Mouse (Mus musculus) forebrain, postnatal 0 days (tissue): ENCODE data around the gene Vil1. TPM values are rescaled to one million over a fixed set of nuclear protein-coding genes. Genes with fewer than 3 reads are reported as not detected.
A peak's percentile ranks its signal among the peaks of the same experiment; 100 is the strongest.

Experiments used
- ATAC-seq: fragments of 200-750 bp; cut with Nextera tagmentation; 2 replicates; pipeline ENCODE4 v1.8.0; 2017; ENCODE audit warnings: mild to moderate bottlenecking, moderate library complexity
- DNase-seq: peaks from one replicate; pipeline ENCODE4 v3.0.0-alpha.2; 2015
- H3K27ac ChIP-seq: fragments of 300-500 bp; sonication (generic); 2 replicates; pipeline ENCODE4 v1.5.1; 2014; ENCODE audit warnings: low read depth, mild to moderate bottlenecking, antibody characterized with exemption, low read length, moderate library complexity, mixed read lengths
- H3K27me3 ChIP-seq: fragments of 300-500 bp; sonication (generic); 2 replicates; pipeline ENCODE4 v1.6.1; 2014; ENCODE audit warnings: mild to moderate bottlenecking, low read length, mixed read lengths; ENCODE audit not compliant: insufficient read depth
- H3K36me3 ChIP-seq: fragments of 300-500 bp; sonication (generic); 2 replicates; pipeline ENCODE4 v1.6.1; 2014; ENCODE audit warnings: mild to moderate bottlenecking, moderate library complexity; ENCODE audit not compliant: insufficient read depth
- H3K4me1 ChIP-seq: fragments of 300-500 bp; sonication (generic); 2 replicates; pipeline ENCODE4 v1.6.1; 2014; ENCODE audit warnings: antibody characterized with exemption; ENCODE audit not compliant: insufficient read depth
- H3K4me2 ChIP-seq: fragments of 300-500 bp; sonication (generic); 2 replicates; pipeline ENCODE4 v1.6.1; 2014; ENCODE audit warnings: low read depth, mild to moderate bottlenecking, moderate library complexity
- H3K4me3 ChIP-seq: fragments of 300-500 bp; sonication (generic); 2 replicates; pipeline ENCODE4 v1.5.1; 2014; ENCODE audit warnings: low read depth, low read length, mixed read lengths
- H3K9ac ChIP-seq: fragments of 300-500 bp; sonication (generic); 2 replicates; pipeline ENCODE4 v1.6.1; 2014; ENCODE audit warnings: mild to moderate bottlenecking
- H3K9me3 ChIP-seq: fragments of 300-500 bp; sonication (generic); 2 replicates; pipeline ENCODE4 v1.6.1; 2016; ENCODE audit warnings: low read length
- CTCF ChIP-seq: sonication (generic); IDR thresholded peaks from 2 replicates; pipeline ENCODE4 v1.5.1; 2016; ENCODE audit warnings: antibody characterized with exemption, control low read depth, low read depth
- WGBS: fragments of 180-500 bp; shearing (Covaris S2); extraction: QIAGEN DNeasy Blood & Tissue Kit; methylation state at CpG from one replicate; pipeline ENCODE4 v1.1.7; 2014; 5-methylcytosine and 5-hydroxymethylcytosine counted together
- polyA plus RNA-seq: library from polyadenylated mRNA; unstranded; fragments of >200 nt; fragmentation: Nextera tagmentation; extraction: Ambion mirVana; gene quantifications from 2 replicates; pipeline ENCODE4 v1.2.1, GENCODE M21; 2015
- total RNA-seq: library from RNA; depleted of rRNA; stranded (reverse); fragments of >200 nt; gene quantifications from 2 replicates; pipeline ENCODE4 v1.2.3, GENCODE M21; 2014

Vil1 gene
- total and polyA plus RNA-seq, 2 experiments from 2014 or later, result 0.27 to 0.71 TPM

DNA sequence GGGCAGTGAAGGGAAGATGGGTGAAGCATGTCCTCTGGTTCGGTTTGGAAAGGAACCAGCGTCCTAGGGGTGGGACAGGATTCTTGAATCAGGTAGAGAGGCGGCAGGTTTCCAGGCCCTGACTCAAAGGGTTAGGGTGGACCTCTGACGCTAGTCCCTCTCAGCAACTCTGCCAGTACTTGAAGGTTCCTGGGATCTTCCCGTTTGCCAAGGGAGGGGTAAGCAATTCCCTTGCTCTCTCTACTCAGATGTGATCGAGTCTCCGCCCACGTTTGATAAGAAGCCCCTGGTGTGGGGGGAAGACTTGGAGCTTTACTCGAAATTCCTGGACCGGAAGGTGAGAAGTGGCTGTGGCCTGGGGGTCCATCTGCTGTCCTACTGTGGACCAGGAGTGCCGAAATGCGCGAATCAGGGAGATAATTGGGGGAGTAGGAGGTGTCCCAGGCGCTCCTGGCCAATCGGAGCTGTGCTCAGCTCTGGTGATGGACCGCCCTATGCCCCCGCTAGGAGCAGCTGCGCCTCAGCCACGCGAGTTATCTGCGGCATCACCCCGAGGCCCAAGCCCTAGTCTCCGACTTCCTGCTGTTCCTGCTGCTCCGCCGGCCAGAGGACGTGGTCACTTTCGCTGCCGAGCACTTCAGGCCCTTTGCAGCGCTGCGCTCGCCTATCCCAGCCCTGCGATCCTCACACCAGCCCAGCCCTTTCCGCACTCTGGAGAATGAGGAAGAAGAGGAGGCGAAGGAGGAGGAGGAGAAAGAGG lies 41.1 kb upstream of the Vil1 start:
- no peaks in the 10 kb centered on the region for H3K9me3 ChIP-seq
- ATAC-seq, result peak; percentile 90
- H3K4me3 ChIP-seq, result peak overlapping the region; percentile 20
- peak; percentile 33 for DNase-seq
- H3K4me2 ChIP-seq, result peak overlapping the region; percentile 47
- H3K9ac ChIP-seq, result no peak overlapping the region
- no peak; the same call in 1 of the 2 replicates for TF ChIP-seq CTCF
- 29% methylated on average over 34 of the region's 34 CpGs for WGBS
- H3K4me1 ChIP-seq, result no peaks in the 10 kb centered on the region
- no peaks in the 10 kb centered on the region for H3K27me3 ChIP-seq
- no peak overlapping the region for H3K27ac ChIP-seq
- no peaks in the 10 kb centered on the region for H3K36me3 ChIP-seq

DNA sequence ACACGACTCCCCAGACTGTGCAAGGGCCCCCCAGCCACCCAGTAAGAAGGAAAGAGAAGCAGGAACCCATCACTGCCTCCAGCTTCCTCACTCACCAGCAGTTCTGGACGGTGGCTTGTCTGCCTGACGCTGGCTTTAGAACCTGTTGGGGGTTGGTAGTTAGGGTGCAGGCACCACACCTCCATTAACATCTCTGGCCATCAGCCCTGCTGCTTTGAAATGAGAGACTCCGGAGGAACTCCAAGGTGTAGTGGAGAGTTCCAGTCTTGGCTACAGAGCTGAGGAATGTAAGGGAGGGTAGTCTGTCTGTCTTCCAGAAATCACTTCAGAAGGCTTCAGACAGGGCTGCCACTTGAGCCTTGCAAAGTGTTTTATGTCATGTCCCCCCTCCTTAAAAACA lies 39.1 kb upstream of the Vil1 start:
- no peak for TF ChIP-seq CTCF
- Histone ChIP-seq H3K27me3 (no peaks in the 10 kb centered on the region), H3K27ac (no peak overlapping the region), H3K4me3 (no peak overlapping the region), H3K9ac (no peak overlapping the region), H3K36me3 (no peaks in the 10 kb centered on the region), H3K4me2 (no peak overlapping the region), H3K9me3 (no peaks in the 10 kb centered on the region), H3K4me1 (no peaks in the 10 kb centered on the region)
- no peak for DNase-seq
- no peak for ATAC-seq
- 54% methylated on average over 4 of the region's 4 CpGs for WGBS

DNA sequence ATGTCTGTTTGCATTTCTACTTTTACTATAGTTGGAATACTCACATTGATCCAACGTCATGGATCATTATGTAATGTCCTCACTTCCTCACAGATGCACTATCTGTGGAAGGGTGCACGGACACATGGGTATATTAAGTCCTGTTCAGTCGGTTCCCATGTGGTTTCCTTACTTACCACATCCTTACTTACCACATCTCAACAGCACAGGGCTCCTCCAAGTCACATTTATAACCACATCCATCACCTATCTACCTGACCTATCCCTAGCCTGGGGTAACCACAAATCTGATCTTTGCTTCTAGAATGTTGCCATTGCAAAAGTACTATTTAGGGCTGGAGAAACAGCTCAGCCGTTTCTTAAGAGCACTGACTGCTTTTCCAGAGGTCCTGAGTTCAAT lies 35.8 kb upstream of the Vil1 start:
- H3K9ac ChIP-seq, result no peak overlapping the region
- H3K4me1 ChIP-seq, result no peaks in the 10 kb centered on the region
- no peaks in the 10 kb centered on the region for H3K27me3 ChIP-seq
- no peak for DNase-seq
- no peak overlapping the region for H3K4me3 ChIP-seq
- H3K27ac ChIP-seq, result no peak overlapping the region
- 79% methylated on average over 4 of the region's 4 CpGs for WGBS
- H3K36me3 ChIP-seq, result no peaks in the 10 kb centered on the region
- no peaks in the 10 kb centered on the region for H3K9me3 ChIP-seq
- no peak for ATAC-seq
- H3K4me2 ChIP-seq, result no peak overlapping the region
- TF ChIP-seq CTCF, result no peak

DNA sequence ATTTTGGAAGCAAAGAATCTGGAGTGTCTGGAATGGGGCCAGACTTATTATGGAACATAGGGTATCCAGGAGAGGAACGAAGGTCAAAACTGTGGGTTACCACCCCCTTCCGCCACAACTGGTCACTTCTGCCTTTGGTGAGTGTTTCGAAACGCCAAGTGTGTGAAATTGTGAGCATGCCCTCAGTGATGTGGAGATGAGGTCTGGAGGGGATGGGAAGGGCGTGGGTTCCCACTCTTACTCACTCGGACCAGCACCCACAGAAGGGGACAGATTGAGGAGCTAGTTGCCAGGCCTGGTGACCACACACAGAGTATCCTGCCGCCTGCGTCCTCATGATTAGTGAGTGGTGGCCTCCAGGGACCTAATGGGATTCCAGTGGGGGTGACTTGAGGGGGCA lies 34.2 kb upstream of the Vil1 start, which contains the start of gene Slc11a1:
Gene Slc11a1, plus strand, starts transcription at position 216 of the 400 bp plus-strand sequence.
- H3K4me3 ChIP-seq, result no peak within 1 kb of the TSS
- 69% methylated on average over 8 of the region's 8 CpGs for WGBS
- H3K9me3 ChIP-seq, result no peaks in the 10 kb centered on the region
- no peak for TF ChIP-seq CTCF
- DNase-seq (no peak), ATAC-seq (no peak)
- no peak within 1 kb of the TSS for H3K27ac ChIP-seq
- no peak within 1 kb of the TSS for H3K4me2 ChIP-seq
- no peak within 1 kb of the TSS for H3K9ac ChIP-seq
- H3K4me1 ChIP-seq, result no peaks in the 10 kb centered on the region
- H3K27me3 ChIP-seq, result no peaks in the 10 kb centered on the region
- H3K36me3 ChIP-seq, result no peaks in the 10 kb centered on the region

DNA sequence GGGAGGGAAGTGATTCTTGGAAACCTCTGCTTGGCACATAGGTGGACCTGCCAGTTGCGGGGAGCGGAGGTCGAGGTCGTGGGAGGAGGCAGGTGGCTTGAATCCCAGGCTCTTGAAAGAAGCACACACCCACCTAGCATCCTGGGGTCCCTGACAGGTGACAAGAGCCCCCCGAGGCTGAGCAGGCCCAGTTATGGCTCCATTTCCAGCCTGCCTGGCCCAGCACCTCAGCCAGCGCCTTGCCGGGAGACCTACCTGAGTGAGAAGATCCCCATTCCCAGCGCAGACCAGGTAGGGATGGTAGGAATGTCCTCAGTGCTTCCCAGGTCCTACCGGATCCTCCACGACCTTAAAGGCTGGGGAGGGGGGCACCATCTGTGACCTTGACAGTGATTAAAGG lies 33.6 kb upstream of the Vil1 start:
- H3K9ac ChIP-seq, result no peak overlapping the region
- no peaks in the 10 kb centered on the region for H3K36me3 ChIP-seq
- no peaks in the 10 kb centered on the region for H3K27me3 ChIP-seq
- H3K9me3 ChIP-seq, result no peaks in the 10 kb centered on the region
- no peak for TF ChIP-seq CTCF
- ATAC-seq, result no peak
- DNase-seq, result no peak
- no peak overlapping the region for H3K4me3 ChIP-seq
- WGBS, result 78% methylated on average over 10 of the region's 10 CpGs
- H3K27ac ChIP-seq, result no peak overlapping the region
- no peaks in the 10 kb centered on the region for H3K4me1 ChIP-seq
- no peak overlapping the region for H3K4me2 ChIP-seq

DNA sequence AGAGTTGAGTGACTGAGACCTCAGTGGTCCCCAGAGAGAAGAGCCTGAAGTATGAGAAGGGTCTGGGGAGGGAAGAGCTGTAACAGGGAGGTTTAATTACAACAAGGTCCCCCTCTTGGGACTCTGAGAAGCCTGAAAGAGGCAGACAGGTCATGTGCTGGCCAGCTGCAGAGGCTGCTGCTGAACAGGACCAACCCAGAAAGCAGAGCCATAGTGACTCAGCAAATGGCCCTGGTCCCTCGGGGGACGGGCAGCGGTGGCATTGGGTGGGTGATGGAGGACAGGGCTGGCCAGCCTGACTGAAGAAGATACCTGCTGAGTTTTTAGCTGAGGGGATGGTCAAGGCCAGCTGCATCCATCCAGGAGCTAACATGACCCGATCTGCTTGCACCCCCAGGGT lies 32.8 kb upstream of the Vil1 start:
- Histone ChIP-seq H3K9me3 (no peaks in the 10 kb centered on the region), H3K4me2 (no peak overlapping the region), H3K36me3 (no peaks in the 10 kb centered on the region), H3K9ac (no peak overlapping the region), H3K27ac (no peak overlapping the region), H3K4me3 (no peak overlapping the region), H3K27me3 (no peaks in the 10 kb centered on the region), H3K4me1 (no peaks in the 10 kb centered on the region)
- no peak for ATAC-seq
- no peak for TF ChIP-seq CTCF
- WGBS, result 88% methylated on average over 4 of the region's 4 CpGs
- DNase-seq, result no peak

DNA sequence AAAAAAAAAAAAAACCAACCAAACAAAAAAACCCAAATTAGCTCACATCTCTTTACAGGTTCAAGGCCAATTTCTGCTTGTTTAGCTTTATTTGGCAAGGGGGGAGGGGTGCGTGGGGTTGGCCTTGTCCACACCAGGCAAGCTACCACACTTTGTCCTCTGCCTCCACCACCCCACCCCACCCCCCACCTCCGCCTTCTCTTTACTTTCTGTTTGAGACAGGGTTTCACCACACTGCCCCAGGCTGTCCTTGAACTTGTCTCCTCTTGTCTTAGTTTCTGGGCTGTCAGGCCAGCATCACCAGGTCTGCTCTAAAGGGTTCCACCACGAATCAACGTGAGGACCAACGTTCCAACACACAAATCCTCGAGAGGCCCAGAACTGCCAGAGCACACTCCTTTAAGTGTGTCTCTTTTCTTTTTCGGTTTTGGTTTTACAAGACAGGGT lies 30.1 kb upstream of the Vil1 start:
- 83% methylated on average over 7 of the region's 7 CpGs for WGBS
- no peak overlapping the region for H3K4me3 ChIP-seq
- H3K27me3 ChIP-seq, result no peaks in the 10 kb centered on the region
- no peaks in the 10 kb centered on the region for H3K36me3 ChIP-seq
- no peak overlapping the region for H3K9ac ChIP-seq
- DNase-seq (no peak), ATAC-seq (no peak)
- no peak overlapping the region for H3K27ac ChIP-seq
- H3K4me1 ChIP-seq, result no peaks in the 10 kb centered on the region
- H3K4me2 ChIP-seq, result no peak overlapping the region
- TF ChIP-seq CTCF, result no peak
- no peaks in the 10 kb centered on the region for H3K9me3 ChIP-seq
